Mouse (Mus musculus) thymus, adult 2 months (tissue): ENCODE measurements around the gene Med20.

Experiments
- CTCF ChIP-seq: fragments of 200-500 bp; IDR thresholded peaks from 2 replicates; pipeline ENCODE4 v1.5.1; 2012; ENCODE audit warnings: mild to moderate bottlenecking, control low read depth, low read length, moderate library complexity, borderline replicate concordance; ENCODE audit not compliant: control insufficient read depth, poor library complexity, insufficient read depth; ENCODE audit errors: extremely low read depth
- POLR2A ChIP-seq: fragments of 200-500 bp; IDR thresholded peaks from 2 replicates; pipeline ENCODE4 v1.6.1; 2012; ENCODE audit warnings: mild to moderate bottlenecking, low read length, control low read depth, moderate library complexity; ENCODE audit not compliant: control insufficient read depth, poor library complexity, insufficient read depth; ENCODE audit errors: extremely low read depth

GRCm38 (mm10) chr17:47596162-47596838, 15.1 kb upstream of the Med20 start:
- no peak for TF ChIP-seq POLR2A
- TF ChIP-seq CTCF, result no peak
